Mouse (Mus musculus) cortical plate, adult 2 months (tissue): ENCODE data around the gene Ddah2. TPM values are rescaled to one million over a fixed set of nuclear protein-coding genes. Genes with fewer than 3 reads are reported as not detected.

ENCODE experiments used
- H3K27ac ChIP-seq: fragments of 200-500 bp; 2 replicates; pipeline ENCODE4 v1.5.1; 2012; ENCODE audit warnings: low read length, control low read depth, inconsistent platforms; ENCODE audit not compliant: insufficient read depth
- H3K4me1 ChIP-seq: fragments of 200-500 bp; 2 replicates; pipeline ENCODE4 v1.6.1; 2011; ENCODE audit warnings: low read length; ENCODE audit not compliant: control insufficient read depth, insufficient read depth
- H3K4me3 ChIP-seq: fragments of 200-500 bp; 2 replicates; pipeline ENCODE4 v1.5.1; 2011; ENCODE audit warnings: mild to moderate bottlenecking, low read length, control low read depth; ENCODE audit not compliant: insufficient read depth
- CTCF ChIP-seq: fragments of 200-500 bp; IDR thresholded peaks from 2 replicates; pipeline ENCODE4 v1.5.1; 2011; ENCODE audit warnings: mild to moderate bottlenecking, control low read depth, low read length; ENCODE audit not compliant: insufficient read depth; ENCODE audit errors: extremely low read depth
- POLR2A ChIP-seq: fragments of 200-500 bp; IDR thresholded peaks from 2 replicates; pipeline ENCODE4 v1.6.1; 2011; ENCODE audit warnings: mild to moderate bottlenecking, low read length, control low read depth; ENCODE audit not compliant: insufficient read depth; ENCODE audit errors: extremely low read depth
- polyA plus RNA-seq: library from polyadenylated mRNA; depleted of rRNA; stranded (reverse); fragments of >200 nt; gene quantifications from 2 replicates; pipeline ENCODE4 v1.2.3, GENCODE M21; 2012

The Ddah2 gene
- polyA plus RNA-seq, 1 experiment = 26.8 TPM

DNA sequence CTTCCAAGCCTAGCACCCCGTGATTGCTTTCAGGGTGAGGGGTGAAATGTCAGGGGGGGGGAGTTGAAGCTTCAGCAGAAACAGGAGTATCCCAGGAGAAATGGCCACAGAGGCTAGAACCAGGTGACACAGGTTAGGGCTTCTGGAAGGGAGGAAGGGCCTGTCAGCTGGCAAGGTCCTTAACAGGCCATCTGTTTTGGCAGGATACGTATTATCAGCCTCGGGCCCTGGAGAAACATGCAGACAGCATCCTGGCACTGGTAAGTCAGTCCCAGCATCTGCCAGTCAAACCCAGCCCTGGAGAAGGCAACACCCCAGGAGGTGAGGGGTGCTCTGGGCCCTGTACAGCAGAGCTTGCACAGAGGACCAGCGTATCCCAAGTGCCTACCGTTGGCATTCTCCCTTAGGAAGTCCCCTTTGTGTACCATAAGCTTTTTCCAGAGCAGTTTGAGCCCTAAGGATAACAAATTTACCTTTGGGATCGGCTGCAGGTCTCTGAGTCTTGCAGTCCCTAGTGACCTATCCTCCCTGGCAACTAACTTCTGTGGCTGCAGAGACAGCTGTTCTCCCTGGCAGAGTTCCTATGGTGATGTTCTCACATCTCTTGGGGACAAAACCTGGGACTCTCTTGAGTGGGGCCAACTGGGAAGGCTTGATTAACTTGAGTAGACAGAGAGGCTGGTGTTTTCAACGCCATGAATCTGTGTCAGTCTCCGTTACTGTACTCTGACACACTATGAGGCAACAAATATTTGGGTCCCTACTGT, 31.5 kb downstream of the Ddah2 start:
- H3K4me3 ChIP-seq = peak overlapping the region; percentile 62
- no peaks in the 10 kb centered on the region; the same call in 1 of the 2 replicates for H3K4me1 ChIP-seq
- TF ChIP-seq POLR2A (no peak), CTCF (no peak)
- no peak overlapping the region for H3K27ac ChIP-seq

DNA sequence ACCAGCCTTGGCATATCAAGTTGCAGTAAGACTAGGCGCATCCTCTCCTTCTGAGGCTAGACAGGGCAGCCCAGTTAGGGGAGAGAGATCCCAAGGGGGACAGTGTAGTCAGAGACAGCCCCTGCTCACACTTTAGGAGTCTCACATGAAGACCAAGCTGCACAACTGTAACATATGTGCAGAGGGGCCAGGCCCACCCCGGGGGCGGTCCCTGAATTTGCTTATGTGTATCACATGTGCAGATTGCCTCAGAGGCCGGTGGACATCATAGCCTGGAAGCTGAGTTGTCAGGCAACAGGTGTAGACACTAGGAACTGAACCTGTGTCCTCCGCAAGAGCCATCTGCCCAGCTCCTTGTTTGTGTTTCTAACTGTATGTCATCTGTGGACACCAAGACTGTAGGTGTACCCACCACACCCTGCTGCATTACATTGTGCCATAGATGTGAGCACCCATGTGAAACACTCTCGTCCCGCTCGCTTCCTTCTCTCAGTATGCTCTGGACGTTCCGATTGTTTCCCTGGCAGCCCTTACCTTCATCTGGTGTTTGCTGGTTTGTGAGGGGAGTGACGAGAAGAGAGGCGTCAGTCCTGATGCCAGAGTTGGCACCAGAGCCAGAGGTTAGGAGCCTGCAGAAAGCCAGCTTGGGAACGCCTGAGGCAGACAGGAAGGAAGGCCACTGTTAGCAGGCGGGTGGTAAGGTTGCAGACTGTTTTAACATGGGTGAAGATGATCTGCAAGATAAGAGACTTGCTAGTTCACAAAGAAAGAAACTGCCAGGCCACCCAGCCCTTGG, 33.8 kb downstream of the Ddah2 start:
- Histone ChIP-seq H3K27ac (no peak overlapping the region), H3K4me3 (no peak overlapping the region), H3K4me1 (no peaks in the 10 kb centered on the region; the same call in 1 of the 2 replicates)
- TF ChIP-seq CTCF = no peak
- no peak for TF ChIP-seq POLR2A

DNA sequence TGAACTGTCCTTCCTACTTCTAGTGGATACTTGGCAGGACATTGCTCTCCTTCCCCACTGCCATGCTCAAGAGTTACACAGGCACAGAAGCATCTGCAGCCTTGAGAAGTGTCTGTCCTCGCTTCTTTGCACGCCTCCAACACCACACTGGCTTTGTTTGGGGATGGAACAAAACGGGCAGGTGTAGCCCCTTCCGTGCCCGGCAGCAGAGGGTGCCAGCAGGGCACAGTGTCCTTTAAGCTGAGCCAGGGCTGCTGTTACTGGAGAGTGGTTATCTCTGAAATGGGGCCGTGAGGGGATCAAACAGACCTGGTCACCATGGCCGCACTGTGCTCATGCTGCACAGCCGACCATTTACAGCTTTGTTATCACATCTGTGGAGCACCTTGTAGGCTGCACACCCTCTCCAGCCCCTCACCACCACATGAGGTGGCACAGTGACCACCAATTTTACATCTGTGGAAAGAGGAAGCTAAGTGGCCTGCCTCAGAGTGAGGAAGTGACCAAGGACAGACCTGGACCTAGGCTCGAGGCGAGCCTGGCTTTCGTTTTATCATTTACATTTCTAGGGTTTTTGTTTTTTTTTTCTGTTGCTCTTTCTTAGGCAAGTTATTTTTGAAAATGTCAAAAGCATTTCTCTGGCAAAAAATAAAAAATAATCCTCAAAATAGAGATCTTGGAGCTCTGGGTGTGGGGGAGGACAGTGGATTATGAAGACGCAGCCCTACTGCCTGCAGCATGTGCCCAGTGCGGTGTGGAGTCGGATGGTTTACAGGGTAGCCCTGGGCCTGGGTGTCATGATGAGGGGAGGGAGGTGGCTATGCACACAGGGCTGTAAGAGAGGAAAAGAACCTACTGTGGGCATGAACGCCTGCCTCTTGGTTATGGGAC, 35.9 kb downstream of the Ddah2 start:
- Histone ChIP-seq H3K4me1 (no peaks in the 10 kb centered on the region; the same call in 1 of the 2 replicates), H3K4me3 (no peak overlapping the region), H3K27ac (peak overlapping the region; percentile 17; the same call in 1 of the 2 replicates)
- TF ChIP-seq CTCF = no peak
- TF ChIP-seq POLR2A = no peak

DNA sequence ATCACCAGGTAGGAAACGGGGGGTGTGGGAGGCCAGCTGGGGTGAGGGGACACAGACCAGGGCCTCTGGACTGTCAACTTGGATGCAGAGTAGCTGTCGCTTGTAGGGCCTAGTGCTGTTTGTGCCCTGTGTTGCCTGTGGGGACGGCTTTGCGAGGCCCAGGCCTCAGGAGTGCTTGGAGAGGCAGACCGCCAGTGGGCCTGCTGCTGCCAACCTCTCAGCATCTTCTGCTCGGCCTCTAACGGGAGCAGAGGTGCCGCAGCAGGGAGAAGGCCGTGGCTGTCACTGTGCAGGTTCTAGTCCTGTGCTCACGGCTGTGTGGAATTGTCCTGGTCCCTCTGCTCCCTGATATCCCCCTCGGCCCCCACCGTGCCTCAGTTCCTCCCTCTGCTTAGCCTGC, 37.8 kb downstream of the Ddah2 start:
- no peaks in the 10 kb centered on the region; the same call in 1 of the 2 replicates for H3K4me1 ChIP-seq
- H3K4me3 ChIP-seq = no peak overlapping the region
- TF ChIP-seq CTCF = no peak
- no peak overlapping the region for H3K27ac ChIP-seq

DNA sequence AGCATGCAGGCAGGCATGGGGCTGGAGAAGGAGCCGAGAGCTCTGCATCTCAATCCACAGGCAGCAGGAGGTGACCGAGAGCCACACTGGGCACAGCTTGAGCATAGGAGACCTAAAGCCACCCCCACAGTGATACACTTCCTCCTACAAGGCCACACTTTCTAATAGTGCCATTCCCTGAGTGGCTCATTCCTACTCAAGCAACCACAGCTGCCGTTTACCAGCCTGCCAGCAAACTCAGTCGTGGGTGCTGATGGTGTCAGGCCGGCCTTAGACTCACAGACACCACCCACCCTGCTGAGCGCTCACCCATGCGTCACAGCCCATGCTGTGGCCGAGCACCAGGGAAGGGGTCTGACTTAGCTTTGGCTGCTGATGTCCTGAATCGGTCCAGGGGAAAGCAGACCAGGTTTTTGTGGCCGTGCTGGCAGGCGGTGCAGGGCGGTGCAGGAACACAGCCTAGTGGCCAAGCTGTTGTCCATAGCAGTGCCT, 38.4 kb downstream of the Ddah2 start:
- no peak overlapping the region for H3K27ac ChIP-seq

DNA sequence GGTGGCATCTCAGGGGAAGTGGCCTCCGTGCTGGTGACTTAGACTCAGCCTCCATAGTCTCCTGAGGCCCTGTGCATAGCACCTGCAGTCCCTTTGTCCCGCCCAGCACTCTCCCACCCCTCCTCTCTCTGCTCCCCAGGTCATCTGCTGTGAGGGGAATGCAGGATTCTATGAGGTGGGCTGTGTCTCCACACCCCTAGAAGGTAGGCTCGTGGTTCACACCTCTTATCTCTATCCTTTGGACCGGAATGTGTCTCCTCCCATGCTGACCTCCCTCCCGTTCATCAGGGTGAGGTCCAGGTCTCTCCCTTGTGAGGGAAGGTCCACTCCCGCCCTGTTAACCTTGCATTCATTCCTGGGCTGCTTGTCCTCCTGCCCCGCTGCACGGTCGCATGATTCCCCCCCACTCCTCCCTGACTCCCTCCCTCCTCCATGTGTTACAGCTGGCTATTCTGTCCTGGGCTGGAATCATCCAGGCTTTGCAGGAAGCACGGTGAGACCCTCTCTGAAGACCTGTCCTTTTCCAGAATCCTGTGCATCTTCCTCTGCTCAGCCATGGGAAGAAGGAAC, 41.4 kb downstream of the Ddah2 start:
- Histone ChIP-seq H3K27ac (no peak overlapping the region), H3K4me1 (no peaks in the 10 kb centered on the region; the same call in 1 of the 2 replicates), H3K4me3 (no peak overlapping the region)
- TF ChIP-seq POLR2A (no peak), CTCF (no peak)

More for the DNA sequence above, 38.4 kb downstream of the Ddah2 start:
- no peak for TF ChIP-seq POLR2A
- TF ChIP-seq CTCF = no peak
- H3K4me3 ChIP-seq = no peak overlapping the region
- no peaks in the 10 kb centered on the region; the same call in 1 of the 2 replicates for H3K4me1 ChIP-seq

DNA sequence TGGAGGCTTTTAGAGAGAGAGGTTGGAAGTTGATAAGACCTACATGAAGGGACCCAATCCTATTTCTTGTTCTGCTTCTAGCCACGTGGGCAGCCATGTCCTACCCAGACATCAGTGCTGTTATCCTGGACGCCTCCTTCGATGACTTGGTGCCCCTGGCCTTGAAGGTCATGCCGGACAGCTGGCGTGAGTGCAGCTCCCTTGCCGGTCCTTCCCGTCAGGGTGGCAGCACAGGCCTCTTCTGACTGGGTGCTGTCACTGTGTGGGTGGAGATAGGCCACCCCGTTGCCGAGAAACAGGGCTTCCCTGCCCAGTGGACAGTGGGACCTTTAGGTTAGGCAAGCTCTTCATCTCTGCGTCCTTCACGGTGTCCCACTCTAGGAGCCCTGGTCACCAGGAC, 42.3 kb downstream of the Ddah2 start:
- Histone ChIP-seq H3K27ac (no peak overlapping the region), H3K4me1 (peaks cover under 1% of the 10 kb centered on the region; the same call in 1 of the 2 replicates), H3K4me3 (no peak overlapping the region)
- TF ChIP-seq POLR2A = no peak
- TF ChIP-seq CTCF = no peak

DNA sequence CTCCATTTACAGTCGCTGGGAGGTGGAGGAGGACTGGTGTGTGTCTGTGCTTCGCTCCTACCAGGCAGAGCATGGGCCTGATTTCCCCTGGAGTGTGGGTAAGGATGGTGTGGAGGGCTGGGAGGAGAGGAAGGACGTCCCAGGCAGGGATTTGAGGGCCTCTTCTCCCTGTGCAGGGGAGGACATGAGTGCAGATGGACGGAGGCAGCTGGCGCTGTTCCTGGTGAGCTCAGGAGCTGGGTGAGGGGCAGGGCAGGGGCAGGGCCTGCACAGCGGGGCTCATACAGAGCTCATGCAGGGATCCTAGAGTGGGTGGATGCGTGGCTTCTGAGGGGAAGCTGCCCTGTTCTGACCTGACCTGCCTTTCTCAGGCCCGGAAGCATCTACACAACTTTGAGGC, 43.5 kb downstream of the Ddah2 start:
- no peak overlapping the region for H3K27ac ChIP-seq

More for the DNA sequence above, 43.5 kb downstream of the Ddah2 start:
- TF ChIP-seq CTCF = no peak
- TF ChIP-seq POLR2A = no peak
- Histone ChIP-seq H3K4me3 (no peak overlapping the region), H3K4me1 (peaks cover 2% of the 10 kb centered on the region; the same call in 1 of the 2 replicates)
